Mouse (Mus musculus): Measurements from ENCODE around the gene Hist3h2ba.

- TF ChIP-seq POU5F1 (IDR thresholded peaks at IDR 0.05; ENCODE audit: borderline replicate concordance, low read length) = no peak
- no peak for TF ChIP-seq CTCF (conservative IDR thresholded peaks at IDR 0.05; ENCODE audit: low read length)
- TF ChIP-seq NANOG (IDR thresholded peaks at IDR 0.05; ENCODE audit: borderline replicate concordance, low read length) = no peak
Observed at GRCm38 (mm10) chr11:58944136-58944535, 4.6 kb upstream of the Hist3h2ba start.

Measured in E14TG2a.4 (cell line).